Mouse (Mus musculus): ENCODE measurements around the gene Nip7. TPM values are rescaled to one million over a fixed set of nuclear protein-coding genes. Genes with fewer than 3 reads are reported as not detected.
A peak's percentile ranks its signal among the peaks of the same experiment; 100 is the strongest.

The Nip7 gene
- polyA plus RNA-seq, 1 experiment from 2014 or later, result 103 TPM

GRCm38 (mm10) chr8:107035641-107036040, 21.0 kb upstream of the Nip7 start:
- H3K4me1 ChIP-seq (replicated peaks), result peaks cover 15% of the 10 kb centered on the region
- no peak for ATAC-seq (ENCODE audit: insufficient number of reproducible peaks, insufficient read depth, low FRiP score, low TSS enrichment, low read depth)
- H3K9me3 ChIP-seq, result no peaks in the 10 kb centered on the region
- H3K4me3 ChIP-seq (replicated peaks), result no peak overlapping the region
- H3K27ac ChIP-seq, result no peak overlapping the region
- peaks cover 52% of the 10 kb centered on the region for H3K36me3 ChIP-seq
- 86% methylated on average over 3 of the region's 3 CpGs for WGBS
- no peaks in the 10 kb centered on the region for H3K27me3 ChIP-seq
- no peak overlapping the region for H3K9ac ChIP-seq (replicated peaks)
- H3K4me2 ChIP-seq, result no peak overlapping the region

- no peak overlapping the region for H3K4me2 ChIP-seq
- H3K36me3 ChIP-seq, result peaks cover 61% of the 10 kb centered on the region
- WGBS, result 87% methylated on average over 8 of the region's 8 CpGs
- H3K9me3 ChIP-seq, result no peaks in the 10 kb centered on the region
- H3K27me3 ChIP-seq, result no peaks in the 10 kb centered on the region
- no peak overlapping the region for H3K4me3 ChIP-seq (replicated peaks)
- no peak overlapping the region for H3K9ac ChIP-seq (replicated peaks)
- H3K27ac ChIP-seq, result no peak overlapping the region
- no peak for ATAC-seq (ENCODE audit: insufficient number of reproducible peaks, insufficient read depth, low FRiP score, low TSS enrichment, low read depth)
- H3K4me1 ChIP-seq (replicated peaks), result peaks cover 15% of the 10 kb centered on the region
Measured at GRCm38 (mm10) chr8:107036626-107037025, 20.1 kb upstream of the Nip7 start.

- H3K9ac ChIP-seq (replicated peaks), result no peak overlapping the region
- H3K4me1 ChIP-seq (replicated peaks), result no peaks in the 10 kb centered on the region
- H3K36me3 ChIP-seq, result peaks cover 92% of the 10 kb centered on the region
- WGBS, result 85% methylated on average over 7 of the region's 7 CpGs
- no peak overlapping the region for H3K4me3 ChIP-seq (replicated peaks)
- no peaks in the 10 kb centered on the region for H3K27me3 ChIP-seq
- no peaks in the 10 kb centered on the region for H3K9me3 ChIP-seq
- no peak overlapping the region for H3K27ac ChIP-seq
- ATAC-seq (ENCODE audit: insufficient number of reproducible peaks, insufficient read depth, low FRiP score, low TSS enrichment, low read depth), result no peak
- no peak overlapping the region for H3K4me2 ChIP-seq
Measured at GRCm38 (mm10) chr8:107040632-107041031, 16.0 kb upstream of the Nip7 start.

GRCm38 (mm10) chr8:107045478-107045877, 11.2 kb upstream of the Nip7 start:
- peaks cover 81% of the 10 kb centered on the region for H3K36me3 ChIP-seq
- no peaks in the 10 kb centered on the region; the same call in 1 of the 2 replicates for H3K9me3 ChIP-seq
- H3K27me3 ChIP-seq, result no peaks in the 10 kb centered on the region
- H3K9ac ChIP-seq (replicated peaks), result no peak overlapping the region
- peaks cover 17% of the 10 kb centered on the region for H3K4me1 ChIP-seq (replicated peaks)
- H3K4me3 ChIP-seq (replicated peaks), result no peak overlapping the region
- WGBS, result 93% methylated on average over 6 of the region's 6 CpGs
- no peak overlapping the region for H3K4me2 ChIP-seq
- no peak overlapping the region for H3K27ac ChIP-seq
- ATAC-seq (ENCODE audit: insufficient number of reproducible peaks, insufficient read depth, low FRiP score, low TSS enrichment, low read depth), result no peak

GRCm38 (mm10) chr8:107046976-107047375, 9.7 kb upstream of the Nip7 start:
- Histone ChIP-seq H3K27me3 (no peaks in the 10 kb centered on the region), H3K4me3 (replicated peaks) (no peak overlapping the region), H3K9ac (replicated peaks) (no peak overlapping the region), H3K9me3 (no peaks in the 10 kb centered on the region; the same call in 1 of the 2 replicates), H3K4me1 (replicated peaks) (peaks cover 17% of the 10 kb centered on the region), H3K27ac (no peak overlapping the region), H3K36me3 (peaks cover 82% of the 10 kb centered on the region), H3K4me2 (peak overlapping the region; percentile 25; the same call in 1 of the 2 replicates)
- 92% methylated on average over 5 of the region's 5 CpGs for WGBS
- ATAC-seq (ENCODE audit: insufficient number of reproducible peaks, insufficient read depth, low FRiP score, low TSS enrichment, low read depth), result no peak

GRCm38 (mm10) chr8:107048061-107048941, 8.4 kb upstream of the Nip7 start, which contains the start of gene Pdf:
Pdf (minus strand) TSS chr8:107048614.
- peaks cover 17% of the 10 kb centered on the region for H3K4me1 ChIP-seq (replicated peaks)
- peak within 1 kb of the TSS; percentile 96 for H3K27ac ChIP-seq
- H3K9me3 ChIP-seq, result no peaks in the 10 kb centered on the region; the same call in 1 of the 2 replicates
- peaks cover 82% of the 10 kb centered on the region for H3K36me3 ChIP-seq
- under 1% methylated on average over 87 of the region's 87 CpGs for WGBS
- peak within 1 kb of the TSS; percentile 89 for H3K4me2 ChIP-seq
- peak within 1 kb of the TSS; percentile 90 for H3K9ac ChIP-seq (replicated peaks)
- peak; percentile 79; the same call in 1 of the 2 replicates for ATAC-seq (ENCODE audit: insufficient number of reproducible peaks, insufficient read depth, low FRiP score, low TSS enrichment, low read depth)
- peak within 1 kb of the TSS; percentile 92 for H3K4me3 ChIP-seq (replicated peaks)
- no peaks in the 10 kb centered on the region for H3K27me3 ChIP-seq

GRCm38 (mm10) chr8:107049480-107049879, 7.2 kb upstream of the Nip7 start:
- ATAC-seq (ENCODE audit: insufficient number of reproducible peaks, insufficient read depth, low FRiP score, low TSS enrichment, low read depth), result no peak
- Histone ChIP-seq H3K4me3 (replicated peaks) (peak overlapping the region; percentile 92), H3K36me3 (peaks cover 82% of the 10 kb centered on the region), H3K4me2 (peak overlapping the region; percentile 89), H3K9me3 (no peaks in the 10 kb centered on the region; the same call in 1 of the 2 replicates), H3K27ac (peak overlapping the region; percentile 96; the same call in 1 of the 2 replicates), H3K27me3 (no peaks in the 10 kb centered on the region), H3K9ac (replicated peaks) (no peak overlapping the region), H3K4me1 (replicated peaks) (peaks cover 17% of the 10 kb centered on the region)
- 92% methylated on average over 4 of the region's 4 CpGs for whole genome bisulfite sequencing

GRCm38 (mm10) chr8:107052046-107052445, 4.6 kb upstream of the Nip7 start:
- Histone ChIP-seq H3K27ac (no peak overlapping the region), H3K4me3 (replicated peaks) (no peak overlapping the region), H3K36me3 (peaks cover 62% of the 10 kb centered on the region), H3K4me2 (no peak overlapping the region), H3K9ac (replicated peaks) (no peak overlapping the region), H3K9me3 (no peaks in the 10 kb centered on the region; the same call in 1 of the 2 replicates), H3K4me1 (replicated peaks) (peaks cover 28% of the 10 kb centered on the region), H3K27me3 (no peaks in the 10 kb centered on the region)
- no peak for ATAC-seq (ENCODE audit: insufficient number of reproducible peaks, insufficient read depth, low FRiP score, low TSS enrichment, low read depth)
- 93% methylated on average over 8 of the region's 8 CpGs for WGBS

GRCm38 (mm10) chr8:107056973-107057369, 294 bp downstream of the Nip7 start:
- H3K9me3 ChIP-seq, result no peaks in the 10 kb centered on the region
- H3K36me3 ChIP-seq, result peaks cover 51% of the 10 kb centered on the region
- H3K4me2 ChIP-seq, result peak overlapping the region; percentile 97
- ATAC-seq (ENCODE audit: insufficient number of reproducible peaks, insufficient read depth, low FRiP score, low TSS enrichment, low read depth), result peak; percentile 69
- H3K4me1 ChIP-seq (replicated peaks), result peaks cover 22% of the 10 kb centered on the region
- no peaks in the 10 kb centered on the region for H3K27me3 ChIP-seq
- H3K27ac ChIP-seq, result 0 out of 2 replicates have a peak overlapping the region, but pooled peaks have one; percentile 23
- peak overlapping the region; percentile 93 for H3K4me3 ChIP-seq (replicated peaks)
- under 1% methylated on average over 33 of the region's 33 CpGs for WGBS
- H3K9ac ChIP-seq (replicated peaks), result peak overlapping the region; percentile 85

GRCm38 (mm10) chr8:107062613-107063012, 5.9 kb downstream of the Nip7 start:
- H3K9me3 ChIP-seq, result no peaks in the 10 kb centered on the region
- ATAC-seq (ENCODE audit: insufficient number of reproducible peaks, insufficient read depth, low FRiP score, low TSS enrichment, low read depth), result no peak
- H3K4me1 ChIP-seq (replicated peaks), result peaks cover 5% of the 10 kb centered on the region
- H3K4me2 ChIP-seq, result no peak overlapping the region
- H3K27ac ChIP-seq, result no peak overlapping the region
- no peak overlapping the region for H3K9ac ChIP-seq (replicated peaks)
- peaks cover 20% of the 10 kb centered on the region for H3K36me3 ChIP-seq
- H3K27me3 ChIP-seq, result no peaks in the 10 kb centered on the region
- 84% methylated on average over 1 of the region's 1 CpGs for WGBS
- H3K4me3 ChIP-seq (replicated peaks), result no peak overlapping the region
